Mouse (Mus musculus) limb, embryonic 10.5 days (tissue): ENCODE measurements around the gene Cpped1. TPM values are rescaled to one million over a fixed set of nuclear protein-coding genes. Genes with fewer than 3 reads are reported as not detected.

Source experiments
- DNase-seq: peaks from one replicate; pipeline ENCODE4 v3.0.0-alpha.2; 2017; ENCODE audit warnings: low spot score
- H3K27ac ChIP-seq: fragments of 300-500 bp; sonication (generic); 2 replicates; pipeline ENCODE4 v1.5.1; 2016; ENCODE audit warnings: mild to moderate bottlenecking
- H3K27me3 ChIP-seq: fragments of 300-500 bp; sonication (generic); 2 replicates; pipeline ENCODE4 v1.6.1; 2016; ENCODE audit warnings: low read depth, mild to moderate bottlenecking; ENCODE audit not compliant: poor library complexity, severe bottlenecking
- H3K36me3 ChIP-seq: fragments of 300-500 bp; sonication (generic); 2 replicates; pipeline ENCODE4 v1.6.1; 2016; ENCODE audit warnings: mild to moderate bottlenecking, moderate library complexity
- H3K4me1 ChIP-seq: fragments of 300-500 bp; sonication (generic); 2 replicates; pipeline ENCODE4 v1.6.1; 2016
- H3K4me3 ChIP-seq: fragments of 300-500 bp; sonication (generic); 2 replicates; pipeline ENCODE4 v1.5.1; 2016; ENCODE audit warnings: mild to moderate bottlenecking, moderate library complexity
- H3K9me3 ChIP-seq: fragments of 300-500 bp; sonication (generic); replicated peaks from 2 replicates; pipeline ENCODE4 v1.6.1; 2016; ENCODE audit warnings: mild to moderate bottlenecking
- WGBS: fragments of 180-500 bp; shearing (Covaris S2); methylation state at CpG from one replicate; pipeline ENCODE4 v1.1.7; 2016; 5-methylcytosine and 5-hydroxymethylcytosine counted together
- polyA plus RNA-seq: library from polyadenylated mRNA; unstranded; fragments of >200 nt; fragmentation: Nextera tagmentation; extraction: Ambion mirVana; gene quantifications from 2 replicates; pipeline ENCODE4 v1.2.1, GENCODE M21; 2016

Cpped1 gene
- polyA plus RNA-seq, 1 experiment from 2014 or later: 13.9 TPM

GRCm38 (mm10) chr16:11783337-11783736 lies 125.9 kb downstream of the Cpped1 start:
- Histone ChIP-seq H3K36me3 (no peaks in the 10 kb centered on the region), H3K9me3 (no peaks in the 10 kb centered on the region), H3K4me3 (no peak overlapping the region), H3K4me1 (peaks cover 6% of the 10 kb centered on the region; the same call in 1 of the 2 replicates), H3K27ac (no peak overlapping the region), H3K27me3 (no peaks in the 10 kb centered on the region)
- no peak for DNase-seq

- DNase-seq: no peak
- Histone ChIP-seq H3K9me3 (no peaks in the 10 kb centered on the region), H3K36me3 (no peaks in the 10 kb centered on the region), H3K27ac (no peak overlapping the region), H3K4me1 (peaks cover 6% of the 10 kb centered on the region; the same call in 1 of the 2 replicates), H3K27me3 (no peaks in the 10 kb centered on the region), H3K4me3 (no peak overlapping the region)
- 27% methylated on average over 2 of the region's 2 CpGs for WGBS
Observed at GRCm38 (mm10) chr16:11782082-11782481, 127.2 kb downstream of the Cpped1 start.

GRCm38 (mm10) chr16:11778715-11779460 lies 130.4 kb downstream of the Cpped1 start:
- H3K4me1 ChIP-seq: peaks cover 6% of the 10 kb centered on the region; the same call in 1 of the 2 replicates
- H3K9me3 ChIP-seq: no peaks in the 10 kb centered on the region
- H3K27me3 ChIP-seq: no peaks in the 10 kb centered on the region
- no peak overlapping the region for H3K27ac ChIP-seq
- no peak for DNase-seq
- H3K36me3 ChIP-seq: no peaks in the 10 kb centered on the region
- no peak overlapping the region for H3K4me3 ChIP-seq
- WGBS: 92% methylated on average over 9 of the region's 9 CpGs

DNA sequence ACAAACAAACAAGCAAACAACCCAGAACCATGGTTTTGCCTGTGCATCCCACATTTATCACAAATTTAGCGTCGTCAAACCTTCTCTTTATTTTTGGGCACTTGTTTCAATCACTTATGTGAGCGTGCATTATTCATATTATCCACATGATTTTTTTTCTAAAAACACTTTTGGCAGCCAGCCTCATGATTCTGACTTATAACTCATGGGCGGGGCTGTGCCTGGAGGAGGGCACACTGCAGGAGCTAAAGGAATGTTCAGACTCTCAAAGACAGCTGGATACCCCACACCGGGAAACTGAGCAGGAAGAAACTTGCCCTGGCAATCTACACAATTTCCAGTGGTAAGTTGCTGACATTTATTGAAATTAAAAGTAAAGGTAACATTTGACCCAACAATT lies 131.1 kb downstream of the Cpped1 start:
- Histone ChIP-seq H3K27ac (no peak overlapping the region), H3K4me1 (peaks cover 6% of the 10 kb centered on the region; the same call in 1 of the 2 replicates), H3K9me3 (no peaks in the 10 kb centered on the region), H3K4me3 (no peak overlapping the region), H3K36me3 (no peaks in the 10 kb centered on the region), H3K27me3 (no peaks in the 10 kb centered on the region)
- 84% methylated on average over 5 of the region's 5 CpGs for WGBS
- DNase-seq: no peak

GRCm38 (mm10) chr16:11776528-11776927 lies 132.7 kb downstream of the Cpped1 start:
- no peak overlapping the region for H3K4me3 ChIP-seq
- 82% methylated on average over 3 of the region's 3 CpGs for WGBS
- H3K27me3 ChIP-seq: no peaks in the 10 kb centered on the region
- no peak overlapping the region for H3K27ac ChIP-seq
- no peak for DNase-seq
- H3K9me3 ChIP-seq: no peaks in the 10 kb centered on the region
- H3K4me1 ChIP-seq: peaks cover 4% of the 10 kb centered on the region; the same call in 1 of the 2 replicates
- H3K36me3 ChIP-seq: no peaks in the 10 kb centered on the region

DNA sequence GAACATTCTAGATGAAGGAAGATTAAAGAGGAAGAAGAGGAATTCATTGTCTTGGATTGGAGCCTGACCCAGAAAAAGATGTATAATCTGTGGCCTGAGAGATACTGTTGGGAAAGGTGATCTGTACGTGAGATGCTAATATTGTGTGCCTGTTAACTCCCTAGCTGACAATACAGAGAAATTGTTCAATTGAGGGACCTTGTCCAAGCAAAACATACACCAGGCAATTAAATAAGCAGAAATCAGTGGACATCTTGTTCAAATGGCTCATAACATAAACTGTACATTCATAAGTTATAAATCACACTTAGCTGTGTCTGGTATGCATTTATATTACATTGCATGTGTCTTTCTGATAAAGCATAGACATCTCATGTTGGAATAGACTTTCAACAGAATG lies 134.9 kb downstream of the Cpped1 start:
- H3K9me3 ChIP-seq: 0 out of 2 replicates have a peak, but pooled peaks cover 2% of the 10 kb centered on the region
- no peaks in the 10 kb centered on the region for H3K27me3 ChIP-seq
- WGBS: 95% methylated on average over 1 of the region's 1 CpGs

GRCm38 (mm10) chr16:11772318-11772717 lies 136.9 kb downstream of the Cpped1 start:
- no peaks in the 10 kb centered on the region for H3K36me3 ChIP-seq
- H3K4me1 ChIP-seq: no peaks in the 10 kb centered on the region
- no peak overlapping the region for H3K4me3 ChIP-seq
- WGBS: 70% methylated on average over 2 of the region's 2 CpGs
- DNase-seq: no peak
- no peaks in the 10 kb centered on the region for H3K27me3 ChIP-seq
- 0 out of 2 replicates have a peak, but pooled peaks cover 2% of the 10 kb centered on the region for H3K9me3 ChIP-seq
- no peak overlapping the region for H3K27ac ChIP-seq

More for the DNA sequence above, 134.9 kb downstream of the Cpped1 start:
- Histone ChIP-seq H3K27ac (no peak overlapping the region), H3K36me3 (no peaks in the 10 kb centered on the region), H3K4me3 (no peak overlapping the region), H3K4me1 (no peaks in the 10 kb centered on the region)
- DNase-seq: no peak

- 92% methylated on average over 7 of the region's 7 CpGs for WGBS
Observed at GRCm38 (mm10) chr16:11757951-11758350, 151.3 kb downstream of the Cpped1 start.

DNA sequence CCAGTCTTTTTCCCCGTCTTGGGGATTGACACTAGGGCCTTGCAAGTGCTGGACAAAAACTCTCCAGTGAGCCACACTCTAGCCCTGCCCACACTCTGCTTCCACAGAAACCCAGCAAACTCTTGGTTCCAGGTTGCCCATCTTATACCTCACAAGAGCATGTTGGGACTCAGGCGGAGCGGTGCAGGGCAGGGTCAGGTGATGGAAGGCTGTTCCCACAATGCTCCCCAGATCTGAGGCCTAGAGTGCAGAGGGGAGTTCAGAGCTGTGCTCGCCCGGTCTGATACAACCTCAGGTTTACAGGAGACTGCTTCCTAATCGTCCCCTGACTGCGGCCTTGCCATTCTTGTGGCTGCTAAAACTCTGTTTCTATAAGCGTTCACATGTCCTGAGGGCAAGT lies 151.8 kb downstream of the Cpped1 start:
- H3K27ac ChIP-seq: no peak overlapping the region
- no peaks in the 10 kb centered on the region for H3K9me3 ChIP-seq
- WGBS: 92% methylated on average over 8 of the region's 8 CpGs
- no peaks in the 10 kb centered on the region for H3K4me1 ChIP-seq
- DNase-seq: no peak
- no peaks in the 10 kb centered on the region for H3K27me3 ChIP-seq
- H3K36me3 ChIP-seq: no peaks in the 10 kb centered on the region
- no peak overlapping the region for H3K4me3 ChIP-seq

More at GRCm38 (mm10) chr16:11757951-11758350, 151.3 kb downstream of the Cpped1 start:
- Histone ChIP-seq H3K9me3 (no peaks in the 10 kb centered on the region), H3K4me3 (no peak overlapping the region), H3K36me3 (no peaks in the 10 kb centered on the region), H3K4me1 (no peaks in the 10 kb centered on the region), H3K27ac (no peak overlapping the region), H3K27me3 (no peaks in the 10 kb centered on the region)
- no peak for DNase-seq

- Histone ChIP-seq H3K27ac (no peak overlapping the region), H3K27me3 (no peaks in the 10 kb centered on the region), H3K4me1 (no peaks in the 10 kb centered on the region), H3K36me3 (no peaks in the 10 kb centered on the region), H3K4me3 (no peak overlapping the region), H3K9me3 (no peaks in the 10 kb centered on the region)
- no peak for DNase-seq
- WGBS: 76% methylated on average over 1 of the region's 1 CpGs
Observed at GRCm38 (mm10) chr16:11756598-11757245, 152.5 kb downstream of the Cpped1 start.

GRCm38 (mm10) chr16:11755281-11756066 lies 153.8 kb downstream of the Cpped1 start:
- WGBS: 83% methylated on average over 9 of the region's 9 CpGs
- no peak overlapping the region for H3K4me3 ChIP-seq

GRCm38 (mm10) chr16:11754136-11754535 lies 155.1 kb downstream of the Cpped1 start:
- Histone ChIP-seq H3K4me3 (no peak overlapping the region), H3K4me1 (no peaks in the 10 kb centered on the region), H3K36me3 (no peaks in the 10 kb centered on the region), H3K27me3 (no peaks in the 10 kb centered on the region), H3K27ac (no peak overlapping the region), H3K9me3 (no peaks in the 10 kb centered on the region)
- WGBS: 88% methylated on average over 2 of the region's 2 CpGs
- no peak for DNase-seq

More at GRCm38 (mm10) chr16:11755281-11756066, 153.8 kb downstream of the Cpped1 start:
- Histone ChIP-seq H3K9me3 (no peaks in the 10 kb centered on the region), H3K36me3 (no peaks in the 10 kb centered on the region), H3K4me1 (no peaks in the 10 kb centered on the region), H3K27me3 (no peaks in the 10 kb centered on the region), H3K27ac (no peak overlapping the region)
- DNase-seq: no peak
